Mouse (Mus musculus) spleen, postnatal 4 days (tissue): ENCODE results near the gene 1110008L16Rik.
"Not testable (repeated sequence)": the region's sequence is repeated elsewhere in the genome, so short reads cannot be mapped to it uniquely, and the experiment has no call there.

Experiments used
- DNase-seq, 2 experiments: peaks; one replicate each; pipeline ENCODE4 v3.0.0; 2022; ENCODE audit warnings: low spot score in 2 of 2

The 1110008L16Rik gene

GRCm38 (mm10) chr12:55299336-55299735 lies at the start of gene 1110008L16Rik:
1110008L16Rik (plus strand) TSS chr12:55299577.
- no peak for DNase-seq

GRCm38 (mm10) chr12:55261950-55262349 lies 37.4 kb upstream of the 1110008L16Rik start:
- not testable (repeated sequence) for DNase-seq

GRCm38 (mm10) chr12:55263385-55263784 lies 36.0 kb upstream of the 1110008L16Rik start:
- not testable (repeated sequence) for DNase-seq

GRCm38 (mm10) chr12:55272243-55272642 lies 27.1 kb upstream of the 1110008L16Rik start:
- DNase-seq: no peak

- not testable (repeated sequence) for DNase-seq
These were observed 21.8 kb upstream of the 1110008L16Rik start for GRCm38 (mm10) chr12:55277583-55277982.

- DNase-seq: no peak
These were observed 1.3 kb upstream of the 1110008L16Rik start for GRCm38 (mm10) chr12:55298112-55298511.

GRCm38 (mm10) chr12:55300820-55301351 lies 1.5 kb downstream of the 1110008L16Rik start:
- no peak for DNase-seq

GRCm38 (mm10) chr12:55301472-55302300 lies 2.3 kb downstream of the 1110008L16Rik start:
- DNase-seq: no peak

- DNase-seq: peak; percentile 87 to 91
These were observed 3.4 kb downstream of the 1110008L16Rik start, which contains the start of gene Ppp2r3c for GRCm38 (mm10) chr12:55302485-55303441. Ppp2r3c (minus strand) TSS chr12:55302998.

GRCm38 (mm10) chr12:55306371-55306770 lies 7.0 kb downstream of the 1110008L16Rik start:
- no peak for DNase-seq

- DNase-seq: no peak
These were observed 8.2 kb downstream of the 1110008L16Rik start for GRCm38 (mm10) chr12:55307566-55307965.

GRCm38 (mm10) chr12:55308731-55309130 lies 9.4 kb downstream of the 1110008L16Rik start:
- no peak for DNase-seq

- DNase-seq: no peak
These were observed 10.1 kb downstream of the 1110008L16Rik start for GRCm38 (mm10) chr12:55309501-55309900.

- no peak for DNase-seq
These were observed 12.5 kb downstream of the 1110008L16Rik start for GRCm38 (mm10) chr12:55311841-55312240.

GRCm38 (mm10) chr12:55313901-55314300 lies 14.5 kb downstream of the 1110008L16Rik start:
- no peak for DNase-seq

GRCm38 (mm10) chr12:55315192-55315591 lies 15.8 kb downstream of the 1110008L16Rik start:
- DNase-seq: peak; percentile 79 to 87

- no peak for DNase-seq
These were observed 22.4 kb downstream of the 1110008L16Rik start for GRCm38 (mm10) chr12:55321642-55322291.

GRCm38 (mm10) chr12:55325702-55326101 lies 26.3 kb downstream of the 1110008L16Rik start:
- DNase-seq: no peak

- no peak for DNase-seq
These were observed 29.4 kb downstream of the 1110008L16Rik start for GRCm38 (mm10) chr12:55328784-55329183.

- no peak for DNase-seq
These were observed 30.0 kb downstream of the 1110008L16Rik start for GRCm38 (mm10) chr12:55329351-55329750.

GRCm38 (mm10) chr12:55333662-55334061 lies 34.3 kb downstream of the 1110008L16Rik start:
- no peak for DNase-seq
